Mouse (Mus musculus) kidney, postnatal 0 days (tissue): ENCODE data around the gene Muc2. TPM values are rescaled to one million over a fixed set of nuclear protein-coding genes. Genes with fewer than 3 reads are reported as not detected.
"Not testable (repeated sequence)": the region's sequence is repeated elsewhere in the genome, so short reads cannot be mapped to it uniquely, and the experiment has no call there.

Source experiments
- ATAC-seq: fragments of 200-750 bp; cut with Nextera tagmentation; replicated peaks from 2 replicates; pipeline ENCODE4 v1.8.0; 2017; ENCODE audit warnings: low read depth, moderate number of reproducible peaks, moderate TSS enrichment, moderate library complexity; ENCODE audit not compliant: low FRiP score
- DNase-seq: peaks from one replicate; pipeline ENCODE4 v3.0.0-alpha.2; 2016; ENCODE audit warnings: low spot score
- H3K27ac ChIP-seq: fragments of 300-500 bp; sonication (generic); 2 replicates; pipeline ENCODE4 v1.5.1; 2014; ENCODE audit warnings: mild to moderate bottlenecking
- H3K27me3 ChIP-seq: fragments of 300-500 bp; sonication (generic); 2 replicates; pipeline ENCODE4 v1.6.1; 2014; ENCODE audit warnings: low read length, mixed read lengths; ENCODE audit not compliant: insufficient read depth
- H3K36me3 ChIP-seq: fragments of 300-500 bp; sonication (generic); 2 replicates; pipeline ENCODE4 v1.6.1; 2014; ENCODE audit warnings: low read length, mixed read lengths; ENCODE audit not compliant: insufficient read depth
- H3K4me1 ChIP-seq: fragments of 300-500 bp; sonication (generic); replicated peaks from 2 replicates; pipeline ENCODE4 v1.6.1; 2014; ENCODE audit warnings: antibody characterized with exemption, low read length, mixed read lengths; ENCODE audit not compliant: insufficient read depth
- H3K4me2 ChIP-seq: fragments of 300-500 bp; sonication (generic); 2 replicates; pipeline ENCODE4 v1.6.1; 2014; ENCODE audit warnings: mild to moderate bottlenecking, low read length, moderate library complexity, mixed read lengths
- H3K4me3 ChIP-seq: fragments of 300-500 bp; sonication (generic); replicated peaks from 2 replicates; pipeline ENCODE4 v1.5.1; 2014; ENCODE audit warnings: low read depth, low read length
- H3K9ac ChIP-seq: fragments of 300-500 bp; sonication (generic); 2 replicates; pipeline ENCODE4 v1.6.1; 2014; ENCODE audit warnings: low read depth, low read length
- H3K9me3 ChIP-seq: fragments of 300-500 bp; sonication (generic); replicated peaks from 2 replicates; pipeline ENCODE4 v1.6.1; 2016; ENCODE audit warnings: low read length, inconsistent platforms, mixed read lengths
- CTCF ChIP-seq: IDR thresholded peaks from 2 replicates; pipeline ENCODE4 v1.5.1; 2016; ENCODE audit warnings: antibody characterized with exemption, low read depth, mild to moderate bottlenecking, moderate library complexity
- WGBS: fragments of 180-500 bp; shearing (Covaris S2); extraction: QIAGEN DNeasy Blood & Tissue Kit; methylation state at CpG from one replicate; pipeline ENCODE4 v1.1.7; 2014; 5-methylcytosine and 5-hydroxymethylcytosine counted together
- polyA plus RNA-seq: library from polyadenylated mRNA; unstranded; fragments of >200 nt; fragmentation: Nextera tagmentation; extraction: Ambion mirVana; gene quantifications from 2 replicates; pipeline ENCODE4 v1.2.1, GENCODE M21; 2015

Gene Muc2
- polyA plus RNA-seq, 1 experiment from 2014 or later = 0.14 TPM

GRCm38 (mm10) chr7:141661481-141661880 is 28.7 kb upstream of the Muc2 start:
- Histone ChIP-seq H3K9me3 (no peaks in the 10 kb centered on the region), H3K4me1 (no peaks in the 10 kb centered on the region), H3K27me3 (no peaks in the 10 kb centered on the region), H3K4me2 (no peak overlapping the region), H3K36me3 (no peaks in the 10 kb centered on the region), H3K27ac (no peak overlapping the region), H3K4me3 (no peak overlapping the region), H3K9ac (no peak overlapping the region)
- WGBS = 78% methylated on average over 3 of the region's 3 CpGs
- no peak for TF ChIP-seq CTCF
- DNase-seq (no peak), ATAC-seq (no peak)

- H3K27ac ChIP-seq = no peak overlapping the region
- H3K36me3 ChIP-seq = no peaks in the 10 kb centered on the region
- 55% methylated on average over 5 of the region's 5 CpGs for WGBS
- H3K4me3 ChIP-seq = no peak overlapping the region
- no peak for TF ChIP-seq CTCF
- H3K4me1 ChIP-seq = no peaks in the 10 kb centered on the region
- ATAC-seq = no peak
- H3K27me3 ChIP-seq = no peaks in the 10 kb centered on the region
- no peaks in the 10 kb centered on the region for H3K9me3 ChIP-seq
- no peak overlapping the region for H3K4me2 ChIP-seq
- H3K9ac ChIP-seq = no peak overlapping the region
- DNase-seq = no peak
Observed at GRCm38 (mm10) chr7:141662223-141662622, 27.9 kb upstream of the Muc2 start.

GRCm38 (mm10) chr7:141666190-141666589 is 23.9 kb upstream of the Muc2 start:
- no peak overlapping the region for H3K4me2 ChIP-seq
- no peak overlapping the region for H3K4me3 ChIP-seq
- H3K27ac ChIP-seq = no peak overlapping the region
- WGBS = 12% methylated on average over 4 of the region's 4 CpGs
- DNase-seq (peak; percentile 69), ATAC-seq (peak; percentile 35; the same call in 1 of the 2 replicates)
- no peaks in the 10 kb centered on the region for H3K4me1 ChIP-seq
- H3K27me3 ChIP-seq = no peaks in the 10 kb centered on the region
- H3K9ac ChIP-seq = no peak overlapping the region
- peak; percentile 84 for TF ChIP-seq CTCF
- H3K9me3 ChIP-seq = no peaks in the 10 kb centered on the region
- H3K36me3 ChIP-seq = no peaks in the 10 kb centered on the region

GRCm38 (mm10) chr7:141669097-141669496 is 21.0 kb upstream of the Muc2 start:
- H3K4me2 ChIP-seq, H3K4me3 ChIP-seq, H3K9ac ChIP-seq, H3K27me3 ChIP-seq, H3K9me3 ChIP-seq, H3K27ac ChIP-seq, H3K36me3 ChIP-seq, ATAC-seq, H3K4me1 ChIP-seq, DNase-seq: not testable (repeated sequence)
- WGBS = 71% methylated on average over 3 of the region's 3 CpGs

- no peaks in the 10 kb centered on the region for H3K36me3 ChIP-seq
- ATAC-seq = no peak
Observed at GRCm38 (mm10) chr7:141670999-141671398, 19.1 kb upstream of the Muc2 start.

GRCm38 (mm10) chr7:141671626-141672291 is 18.4 kb upstream of the Muc2 start:
- no peak for TF ChIP-seq CTCF
- H3K4me2 ChIP-seq = no peak overlapping the region
- H3K4me3 ChIP-seq = no peak overlapping the region
- H3K27me3 ChIP-seq = no peaks in the 10 kb centered on the region
- H3K9me3 ChIP-seq = no peaks in the 10 kb centered on the region
- WGBS = 87% methylated on average over 5 of the region's 5 CpGs
- no peak overlapping the region for H3K27ac ChIP-seq
- no peaks in the 10 kb centered on the region for H3K36me3 ChIP-seq
- H3K4me1 ChIP-seq = no peaks in the 10 kb centered on the region
- no peak overlapping the region for H3K9ac ChIP-seq
- DNase-seq (no peak), ATAC-seq (no peak)

More at GRCm38 (mm10) chr7:141670999-141671398, 19.1 kb upstream of the Muc2 start:
- Histone ChIP-seq H3K27ac (no peak overlapping the region), H3K4me1 (no peaks in the 10 kb centered on the region), H3K4me3 (no peak overlapping the region), H3K9ac (no peak overlapping the region), H3K9me3 (no peaks in the 10 kb centered on the region), H3K4me2 (no peak overlapping the region), H3K27me3 (no peaks in the 10 kb centered on the region)
- TF ChIP-seq CTCF = peak; percentile 72
- WGBS = 69% methylated on average over 4 of the region's 4 CpGs
- peak; percentile 50 for DNase-seq

- ATAC-seq = no peak
Observed at GRCm38 (mm10) chr7:141678922-141679321, 11.2 kb upstream of the Muc2 start.

More at GRCm38 (mm10) chr7:141678922-141679321, 11.2 kb upstream of the Muc2 start:
- Histone ChIP-seq H3K27ac (no peak overlapping the region), H3K4me3 (no peak overlapping the region), H3K4me2 (no peak overlapping the region), H3K36me3 (no peaks in the 10 kb centered on the region), H3K9me3 (no peaks in the 10 kb centered on the region), H3K4me1 (no peaks in the 10 kb centered on the region), H3K9ac (no peak overlapping the region), H3K27me3 (no peaks in the 10 kb centered on the region)
- 80% methylated on average over 4 of the region's 4 CpGs for WGBS
- no peak for DNase-seq
- TF ChIP-seq CTCF = no peak
